Mouse (Mus musculus): Measurements from ENCODE around the gene Mbnl2. TPM values are rescaled to one million over a fixed set of nuclear protein-coding genes. Genes with fewer than 3 reads are reported as not detected.

Gene Mbnl2
- polyA plus RNA-seq, 1 experiment from 2014 or later, result 36.4 TPM

GRCm38 (mm10) chr14:120330454-120330853 lies 55.0 kb downstream of the Mbnl2 start:
- H3K9ac ChIP-seq (ENCODE audit: low read length), result no peak overlapping the region
- no peaks in the 10 kb centered on the region for H3K4me1 ChIP-seq (ENCODE audit: control insufficient read depth, insufficient read depth, low read length)
- no peak overlapping the region for H3K27ac ChIP-seq (ENCODE audit: low read depth, low read length)
- ATAC-seq (ENCODE audit: low FRiP score) (no peak), DNase-seq (ENCODE audit: low spot score, missing footprints) (no peak)
- no peak overlapping the region for H3K4me3 ChIP-seq (ENCODE audit: low read depth, low read length)
- no peaks in the 10 kb centered on the region for H3K36me3 ChIP-seq (ENCODE audit: control insufficient read depth, insufficient read depth, low read length)
- H3K27me3 ChIP-seq (ENCODE audit: control insufficient read depth, insufficient read depth, low read length), result no peaks in the 10 kb centered on the region
- no peak overlapping the region for H3K4me2 ChIP-seq
- WGBS, result 74% methylated on average over 12 of the region's 12 CpGs
- no peaks in the 10 kb centered on the region for H3K9me3 ChIP-seq (ENCODE audit: control insufficient read depth, low read length)

- Histone ChIP-seq H3K27ac (ENCODE audit: low read depth, low read length) (no peak overlapping the region), H3K27me3 (ENCODE audit: control insufficient read depth, insufficient read depth, low read length) (no peaks in the 10 kb centered on the region), H3K4me2 (no peak overlapping the region), H3K4me3 (ENCODE audit: low read depth, low read length) (no peak overlapping the region), H3K9me3 (ENCODE audit: control insufficient read depth, low read length) (no peaks in the 10 kb centered on the region), H3K36me3 (ENCODE audit: control insufficient read depth, insufficient read depth, low read length) (no peaks in the 10 kb centered on the region), H3K9ac (ENCODE audit: low read length) (no peak overlapping the region), H3K4me1 (ENCODE audit: control insufficient read depth, insufficient read depth, low read length) (no peaks in the 10 kb centered on the region; the same call in 1 of the 2 replicates)
- ATAC-seq (ENCODE audit: low FRiP score), result no peak
- 86% methylated on average over 13 of the region's 13 CpGs for WGBS
- DNase-seq (ENCODE audit: low spot score, missing footprints), result no peak
Observed at GRCm38 (mm10) chr14:120330881-120331514, 55.5 kb downstream of the Mbnl2 start.

GRCm38 (mm10) chr14:120333465-120334243 lies 58.2 kb downstream of the Mbnl2 start:
- no peaks in the 10 kb centered on the region for H3K9me3 ChIP-seq (ENCODE audit: control insufficient read depth, low read length)
- H3K27me3 ChIP-seq (ENCODE audit: control insufficient read depth, insufficient read depth, low read length), result no peaks in the 10 kb centered on the region
- no peak overlapping the region for H3K4me3 ChIP-seq (ENCODE audit: low read depth, low read length)
- H3K27ac ChIP-seq (ENCODE audit: low read depth, low read length), result no peak overlapping the region
- DNase-seq (ENCODE audit: low spot score, missing footprints), result peak; percentile 49
- no peak overlapping the region for H3K9ac ChIP-seq (ENCODE audit: low read length)
- H3K4me1 ChIP-seq (ENCODE audit: control insufficient read depth, insufficient read depth, low read length), result peaks cover 19% of the 10 kb centered on the region
- H3K4me2 ChIP-seq, result no peak overlapping the region
- WGBS, result 88% methylated on average over 15 of the region's 15 CpGs
- no peak for ATAC-seq (ENCODE audit: low FRiP score)
- no peaks in the 10 kb centered on the region for H3K36me3 ChIP-seq (ENCODE audit: control insufficient read depth, insufficient read depth, low read length)

GRCm38 (mm10) chr14:120335366-120335765 lies 59.9 kb downstream of the Mbnl2 start:
- H3K9ac ChIP-seq (ENCODE audit: low read length), result no peak overlapping the region
- DNase-seq (ENCODE audit: low spot score, missing footprints) (peak; percentile 72), ATAC-seq (ENCODE audit: low FRiP score) (no peak)
- no peak overlapping the region for H3K4me3 ChIP-seq (ENCODE audit: low read depth, low read length)
- H3K9me3 ChIP-seq (ENCODE audit: control insufficient read depth, low read length), result no peaks in the 10 kb centered on the region
- no peaks in the 10 kb centered on the region for H3K36me3 ChIP-seq (ENCODE audit: control insufficient read depth, insufficient read depth, low read length)
- WGBS, result 89% methylated on average over 9 of the region's 9 CpGs
- peaks cover 19% of the 10 kb centered on the region for H3K4me1 ChIP-seq (ENCODE audit: control insufficient read depth, insufficient read depth, low read length)
- no peak overlapping the region for H3K27ac ChIP-seq (ENCODE audit: low read depth, low read length)
- no peak overlapping the region for H3K4me2 ChIP-seq
- no peaks in the 10 kb centered on the region for H3K27me3 ChIP-seq (ENCODE audit: control insufficient read depth, insufficient read depth, low read length)

- peak; percentile 65 for DNase-seq (ENCODE audit: low spot score, missing footprints)
- Histone ChIP-seq H3K27me3 (ENCODE audit: control insufficient read depth, insufficient read depth, low read length) (no peaks in the 10 kb centered on the region), H3K9ac (ENCODE audit: low read length) (no peak overlapping the region), H3K4me1 (ENCODE audit: control insufficient read depth, insufficient read depth, low read length) (peaks cover 19% of the 10 kb centered on the region), H3K4me2 (no peak overlapping the region), H3K27ac (ENCODE audit: low read depth, low read length) (no peak overlapping the region), H3K9me3 (ENCODE audit: control insufficient read depth, low read length) (no peaks in the 10 kb centered on the region), H3K36me3 (ENCODE audit: control insufficient read depth, insufficient read depth, low read length) (no peaks in the 10 kb centered on the region), H3K4me3 (ENCODE audit: low read depth, low read length) (no peak overlapping the region)
- no peak for ATAC-seq (ENCODE audit: low FRiP score)
- 69% methylated on average over 6 of the region's 6 CpGs for WGBS
Observed at GRCm38 (mm10) chr14:120335871-120336270, 60.4 kb downstream of the Mbnl2 start.

- Histone ChIP-seq H3K4me1 (ENCODE audit: control insufficient read depth, insufficient read depth, low read length) (peaks cover 19% of the 10 kb centered on the region), H3K27me3 (ENCODE audit: control insufficient read depth, insufficient read depth, low read length) (no peaks in the 10 kb centered on the region), H3K36me3 (ENCODE audit: control insufficient read depth, insufficient read depth, low read length) (no peaks in the 10 kb centered on the region), H3K4me2 (no peak overlapping the region), H3K9me3 (ENCODE audit: control insufficient read depth, low read length) (no peaks in the 10 kb centered on the region), H3K27ac (ENCODE audit: low read depth, low read length) (no peak overlapping the region), H3K4me3 (ENCODE audit: low read depth, low read length) (no peak overlapping the region), H3K9ac (ENCODE audit: low read length) (no peak overlapping the region)
- 40% methylated on average over 7 of the region's 7 CpGs for WGBS
- DNase-seq (ENCODE audit: low spot score, missing footprints) (peak; percentile 83), ATAC-seq (ENCODE audit: low FRiP score) (peak; percentile 43; the same call in 1 of the 2 replicates)
Observed at GRCm38 (mm10) chr14:120336380-120336779, 60.9 kb downstream of the Mbnl2 start.

GRCm38 (mm10) chr14:120336841-120337240 lies 61.4 kb downstream of the Mbnl2 start:
- Histone ChIP-seq H3K27me3 (ENCODE audit: control insufficient read depth, insufficient read depth, low read length) (no peaks in the 10 kb centered on the region), H3K4me1 (ENCODE audit: control insufficient read depth, insufficient read depth, low read length) (peaks cover 19% of the 10 kb centered on the region), H3K27ac (ENCODE audit: low read depth, low read length) (no peak overlapping the region), H3K9me3 (ENCODE audit: control insufficient read depth, low read length) (no peaks in the 10 kb centered on the region), H3K4me3 (ENCODE audit: low read depth, low read length) (no peak overlapping the region), H3K9ac (ENCODE audit: low read length) (no peak overlapping the region), H3K36me3 (ENCODE audit: control insufficient read depth, insufficient read depth, low read length) (no peaks in the 10 kb centered on the region), H3K4me2 (no peak overlapping the region)
- ATAC-seq (ENCODE audit: low FRiP score), result no peak
- 72% methylated on average over 8 of the region's 8 CpGs for WGBS
- DNase-seq (ENCODE audit: low spot score, missing footprints), result peak; percentile 69

GRCm38 (mm10) chr14:120337731-120338462 lies 62.4 kb downstream of the Mbnl2 start:
- ATAC-seq (ENCODE audit: low FRiP score) (no peak), DNase-seq (ENCODE audit: low spot score, missing footprints) (peak; percentile 81)
- Histone ChIP-seq H3K4me1 (ENCODE audit: control insufficient read depth, insufficient read depth, low read length) (peaks cover 19% of the 10 kb centered on the region), H3K27me3 (ENCODE audit: control insufficient read depth, insufficient read depth, low read length) (no peaks in the 10 kb centered on the region), H3K4me3 (ENCODE audit: low read depth, low read length) (no peak overlapping the region), H3K9me3 (ENCODE audit: control insufficient read depth, low read length) (no peaks in the 10 kb centered on the region), H3K36me3 (ENCODE audit: control insufficient read depth, insufficient read depth, low read length) (no peaks in the 10 kb centered on the region), H3K9ac (ENCODE audit: low read length) (no peak overlapping the region), H3K4me2 (no peak overlapping the region), H3K27ac (ENCODE audit: low read depth, low read length) (no peak overlapping the region)
- 61% methylated on average over 7 of the region's 7 CpGs for WGBS

GRCm38 (mm10) chr14:120338706-120339105 lies 63.2 kb downstream of the Mbnl2 start:
- H3K4me3 ChIP-seq (ENCODE audit: low read depth, low read length), result no peak overlapping the region
- H3K9ac ChIP-seq (ENCODE audit: low read length), result no peak overlapping the region
- no peaks in the 10 kb centered on the region for H3K36me3 ChIP-seq (ENCODE audit: control insufficient read depth, insufficient read depth, low read length)
- peaks cover 19% of the 10 kb centered on the region for H3K4me1 ChIP-seq (ENCODE audit: control insufficient read depth, insufficient read depth, low read length)
- no peaks in the 10 kb centered on the region for H3K27me3 ChIP-seq (ENCODE audit: control insufficient read depth, insufficient read depth, low read length)
- H3K4me2 ChIP-seq, result no peak overlapping the region
- 80% methylated on average over 3 of the region's 3 CpGs for WGBS
- DNase-seq (ENCODE audit: low spot score, missing footprints) (peak; percentile 68), ATAC-seq (ENCODE audit: low FRiP score) (no peak)
- no peaks in the 10 kb centered on the region for H3K9me3 ChIP-seq (ENCODE audit: control insufficient read depth, low read length)
- no peak overlapping the region for H3K27ac ChIP-seq (ENCODE audit: low read depth, low read length)
